ENCODE assay signal across 8 mouse cellular contexts in genomic region chr4:140679723-140680380, GRCm38 (mm10). TPM values are rescaled to one million over a fixed set of nuclear protein-coding genes. Genes with fewer than 3 reads are reported as not detected.
DNase-seq lines count a peak whose midpoint lies in the region; ATAC-seq and TF ChIP-seq lines count a peak whose summit lies in the region.

No protein-coding gene starts in this region.

- H3K9ac ChIP-seq in CH12.LX (ENCODE audit: insufficient read depth, low read depth), result no peak overlapping the region
- peak overlapping the region; percentile 38; the same call in 1 of the 2 replicates for H3K9ac ChIP-seq in heart, embryonic 13.5 days
- peak overlapping the region; percentile 29; the same call in 1 of the 2 replicates for H3K9ac ChIP-seq in liver, embryonic 12.5 days
- H3K9ac ChIP-seq in neural tube, embryonic 14.5 days (replicated peaks; ENCODE audit: low read depth, low read length), result no peak overlapping the region

- H3K79me2 ChIP-seq in CH12.LX (replicated peaks; ENCODE audit: control insufficient read depth, extremely low read depth, insufficient read depth, poor library complexity, severe bottlenecking), result no peaks in the 10 kb centered on the region

- no peak for TF ChIP-seq EP300 in CH12.LX (IDR thresholded peaks at IDR 0.05; ENCODE audit: low read length)

- H3K4me2 ChIP-seq in CH12.LX (ENCODE audit: insufficient read depth, low read depth, poor library complexity, severe bottlenecking), result peak overlapping the region; percentile 31
- H3K4me2 ChIP-seq in heart, embryonic 13.5 days, result peak overlapping the region; percentile 37
- peak overlapping the region; percentile 63 for H3K4me2 ChIP-seq in liver, embryonic 12.5 days
- 0 out of 2 replicates have a peak overlapping the region, but pooled peaks have one; percentile 6 for H3K4me2 ChIP-seq in neural tube, embryonic 14.5 days (ENCODE audit: low read depth, low read length)

- TF ChIP-seq RAD21 in CH12.LX (IDR thresholded peaks at IDR 0.05; ENCODE audit: low read depth, low read length), result peak; percentile 80

- no peak overlapping the region for H3K4me3 ChIP-seq in CH12.LX (replicated peaks in 1 of 3; ENCODE audit: low read depth in 2 of 3, low read length in 2 of 3, poor library complexity in 1 of 3)
- H3K4me3 ChIP-seq in erythroblast, embryonic 14.5 days (replicated peaks), result peak overlapping the region; percentile 52
- 0 out of 2 replicates have a peak overlapping the region, but pooled peaks have one; percentile 2 for H3K4me3 ChIP-seq in heart, embryonic 13.5 days
- H3K4me3 ChIP-seq in liver, embryonic 12.5 days, result peak overlapping the region; percentile 32
- no peak overlapping the region for H3K4me3 ChIP-seq in neural tube, embryonic 14.5 days (ENCODE audit: low read depth, low read length)

- WGBS in heart, embryonic 13.5 days, result 26% methylated on average over 18 of the region's 18 CpGs
- WGBS in liver, embryonic 12.5 days (ENCODE audit: insufficient replicate concordance), result 20% methylated on average over 17 of the region's 18 CpGs
- 22% methylated on average over 18 of the region's 18 CpGs for WGBS in neural tube, embryonic 14.5 days

- no peaks in the 10 kb centered on the region for H3K9me3 ChIP-seq in CH12.LX (replicated peaks; ENCODE audit: low read length)
- no peaks in the 10 kb centered on the region for H3K9me3 ChIP-seq in erythroblast, embryonic 14.5 days (ENCODE audit: control insufficient read depth, low read length)
- no peaks in the 10 kb centered on the region for H3K9me3 ChIP-seq in heart, embryonic 13.5 days
- H3K9me3 ChIP-seq in liver, embryonic 12.5 days (replicated peaks), result no peaks in the 10 kb centered on the region
- no peaks in the 10 kb centered on the region for H3K9me3 ChIP-seq in neural tube, embryonic 14.5 days (ENCODE audit: control insufficient read depth, low read length)

- ATAC-seq in heart, embryonic 13.5 days (ENCODE audit: extremely low read depth, insufficient number of reproducible peaks, low FRiP score, low TSS enrichment), result no peak
- ATAC-seq in liver, embryonic 12.5 days, result no peak
- ATAC-seq in neural tube, embryonic 14.5 days (ENCODE audit: low read depth), result 0 out of 2 replicates have a peak, but pooled peaks have one; percentile 31

- dilution Hi-C loops in CH12.LX (cut with MboI; ENCODE audit: extremely low pct_ligation_motif_present, extremely low pct_unique_long_range_greater_than_20kb, low sequenced_read_pairs), result no loop called here

- H3K27ac ChIP-seq in CH12.LX (ENCODE audit: insufficient read depth, low read depth), result no peak overlapping the region
- no peak overlapping the region for H3K27ac ChIP-seq in heart, embryonic 13.5 days (replicated peaks)
- H3K27ac ChIP-seq in liver, embryonic 12.5 days, result peak overlapping the region; percentile 7
- H3K27ac ChIP-seq in neural tube, embryonic 14.5 days (ENCODE audit: low read depth, low read length), result no peak overlapping the region

- DNase-seq in CH12.LX (ENCODE audit: extremely low read depth), result peak; percentile 90
- peak; percentile 73 to 87 for DNase-seq in adrenal gland, postnatal 36 days
- DNase-seq in kidney, postnatal 10 days, result peak; percentile 90
- DNase-seq in thymus, postnatal 0 days (ENCODE audit: low spot score), result peak; percentile 77

- peak in 1 of 2 experiments; percentile 87; a peak in 3 of 4 replicates for TF ChIP-seq CTCF in CH12.LX (conservative IDR thresholded peaks at IDR 0.05 in 1 of 2, IDR thresholded peaks at IDR 0.05 in 1 of 2; ENCODE audit: low read depth in 2 of 2, low read length in 2 of 2)

- H3K4me1 ChIP-seq in CH12.LX (ENCODE audit: control insufficient read depth in 1 of 2, insufficient read depth in 2 of 2), result peaks cover 8 to 35% of the 10 kb centered on the region in 2 experiments
- peaks cover 49% of the 10 kb centered on the region for H3K4me1 ChIP-seq in erythroblast, embryonic 14.5 days (ENCODE audit: control insufficient read depth)
- peaks cover 23% of the 10 kb centered on the region for H3K4me1 ChIP-seq in heart, embryonic 13.5 days
- H3K4me1 ChIP-seq in liver, embryonic 12.5 days, result peaks cover 55% of the 10 kb centered on the region
- peaks cover 10% of the 10 kb centered on the region for H3K4me1 ChIP-seq in neural tube, embryonic 14.5 days (ENCODE audit: control insufficient read depth, insufficient read depth, low read length)

- in situ Hi-C loops in CH12.LX (cut with MboI; ENCODE audit: low pct_ligation_motif_present, low pct_unique_long_range_greater_than_20kb, low sequenced_read_pairs), result loop anchor here (5.0 to 10.0 kb wide), 4 partner anchors 32 to 125 kb away; partner anchors contain the start of gene Padi6

- peaks cover 2% of the 10 kb centered on the region for H3K27me3 ChIP-seq in CH12.LX (replicated peaks)
- H3K27me3 ChIP-seq in erythroblast, embryonic 14.5 days (ENCODE audit: control insufficient read depth), result no peaks in the 10 kb centered on the region
- no peaks in the 10 kb centered on the region for H3K27me3 ChIP-seq in heart, embryonic 13.5 days (replicated peaks)
- H3K27me3 ChIP-seq in liver, embryonic 12.5 days (replicated peaks), result no peaks in the 10 kb centered on the region
- no peaks in the 10 kb centered on the region for H3K27me3 ChIP-seq in neural tube, embryonic 14.5 days (ENCODE audit: control insufficient read depth, insufficient read depth, low read length)

- no peak for TF ChIP-seq POLR2A in CH12.LX (IDR thresholded peaks at IDR 0.05; ENCODE audit: low read depth, low read length)

- H3K36me3 ChIP-seq in CH12.LX (replicated peaks in 1 of 2; ENCODE audit: control insufficient read depth in 1 of 2, insufficient read depth in 1 of 2, low read length in 1 of 2), result no peaks in the 10 kb centered on the region
- no peaks in the 10 kb centered on the region for H3K36me3 ChIP-seq in erythroblast, embryonic 14.5 days (ENCODE audit: control insufficient read depth)
- no peaks in the 10 kb centered on the region for H3K36me3 ChIP-seq in heart, embryonic 13.5 days
- H3K36me3 ChIP-seq in liver, embryonic 12.5 days, result no peaks in the 10 kb centered on the region
- H3K36me3 ChIP-seq in neural tube, embryonic 14.5 days (ENCODE audit: control insufficient read depth, insufficient read depth, low read length), result no peaks in the 10 kb centered on the region

TF ChIP-seq in CH12.LX, 34 proteins besides CTCF, POLR2A, EP300 and RAD21 (continues in another document):
- TF ChIP-seq PAX5 (IDR thresholded peaks at IDR 0.05; ENCODE audit: low read length) (no peak), ZNF384 (IDR thresholded peaks at IDR 0.05; ENCODE audit: low read depth, low read length) (no peak), MYC (IDR thresholded peaks at IDR 0.05; ENCODE audit: low read depth, low read length) (no peak; the same call in 1 of the 2 replicates), CHD2 (IDR thresholded peaks at IDR 0.05; ENCODE audit: low read length) (no peak), NRF1 (IDR thresholded peaks at IDR 0.05; ENCODE audit: low read depth, low read length) (no peak), POLR2AphosphoS2 (IDR thresholded peaks at IDR 0.05; ENCODE audit: low read depth, low read length) (no peak), SIN3A (IDR thresholded peaks at IDR 0.05; ENCODE audit: low read length) (no peak; the same call in 1 of the 2 replicates), ZC3H11A (IDR thresholded peaks at IDR 0.05; ENCODE audit: low read depth, low read length) (peak; percentile 62), ELF1 (IDR thresholded peaks at IDR 0.05; ENCODE audit: low read depth, low read length) (peak; percentile 90), UBTF (IDR thresholded peaks at IDR 0.05; ENCODE audit: low read depth, low read length) (no peak), MEF2A (IDR thresholded peaks at IDR 0.05; ENCODE audit: borderline replicate concordance, low read depth, low read length) (no peak), GABPA (IDR thresholded peaks at IDR 0.05; ENCODE audit: insufficient replicate concordance, low read depth, low read length) (no peak), HCFC1 (IDR thresholded peaks at IDR 0.05; ENCODE audit: low read depth, low read length) (peak; percentile 33; the same call in 1 of the 2 replicates), MAFK (IDR thresholded peaks at IDR 0.05; ENCODE audit: insufficient replicate concordance, low read length) (no peak), SMC3 (IDR thresholded peaks at IDR 0.05; ENCODE audit: low read depth, low read length) (peak; percentile 94), RCOR1 (conservative IDR thresholded peaks at IDR 0.05; ENCODE audit: low read depth, low read length) (no peak), ETS1 (conservative IDR thresholded peaks at IDR 0.05; ENCODE audit: low read depth, low read length) (no peak), USF2 (conservative IDR thresholded peaks at IDR 0.05; ENCODE audit: low read depth, low read length) (no peak), CHD1 (IDR thresholded peaks at IDR 0.05; ENCODE audit: low read depth, low read length) (no peak), ZMIZ1 (IDR thresholded peaks at IDR 0.05; ENCODE audit: low read depth, low read length) (no peak), E2F4 (IDR thresholded peaks at IDR 0.05; ENCODE audit: insufficient replicate concordance, low read depth, low read length) (no peak), TCF12 (IDR thresholded peaks at IDR 0.05; ENCODE audit: low read depth, low read length) (0 out of 2 replicates have a peak, but pooled peaks have one; percentile 28)

RNA-seq across cellular contexts. Expression of gene Arhgef10l, which starts 14.0 kb away (rescaled TPM):
- 4.5 and 5.9 TPM in 2 replicates for total RNA-seq in CH12.LX (2012; rRNA removed)
- total RNA-seq in CH12.LX (2014; rRNA removed), result 9.7 and 10.2 TPM in 2 replicates
- 14.6 and 15.8 TPM in 2 replicates for polyA plus RNA-seq in CH12.LX (2012; ENCODE audit: insufficient read length, low read depth)
- 10 to 100 TPM; 11.9 to 17.7 TPM for total RNA-seq in adrenal gland, postnatal 36 days (2021)
- 0.12 TPM in 1 of 2 replicates, not detected in the other for polyA plus RNA-seq in erythroblast, embryonic 14.5 days (2012)
- 15.3 and 18.2 TPM in 2 replicates for polyA plus RNA-seq in heart, embryonic 13.5 days (2015; fragmentation: Nextera tagmentation; extraction: Ambion mirVana)
- polyA plus RNA-seq in liver, embryonic 12.5 days (2016; fragmentation: Nextera tagmentation; extraction: Ambion mirVana), result 3.5 and 3.7 TPM in 2 replicates
- polyA plus RNA-seq in neural tube, embryonic 14.5 days (2014; fragmentation: Nextera tagmentation; extraction: Ambion mirVana), result 18.8 and 24.4 TPM in 2 replicates
- polyA plus RNA-seq in thymus, postnatal 0 days (2015; fragmentation: Nextera tagmentation; extraction: Ambion mirVana), result 12.5 and 16.3 TPM in 2 replicates

RNA-seq across cellular contexts. Expression of gene Rcc2, which starts 20.5 kb away (rescaled TPM):
- total RNA-seq in CH12.LX (2012; rRNA removed), result 244 and 249 TPM in 2 replicates
- 187 TPM in 2 replicates for total RNA-seq in CH12.LX (2014; rRNA removed)
- 319 and 348 TPM in 2 replicates for polyA plus RNA-seq in CH12.LX (2012; ENCODE audit: insufficient read length, low read depth)
- total RNA-seq in adrenal gland, postnatal 36 days (2021), result 10 to 100 TPM; 63.3 to 85.8 TPM
- polyA plus RNA-seq in erythroblast, embryonic 14.5 days (2012), result 31.0 and 36.3 TPM in 2 replicates
- polyA plus RNA-seq in heart, embryonic 13.5 days (2015; fragmentation: Nextera tagmentation; extraction: Ambion mirVana), result 9.8 and 10.7 TPM in 2 replicates
- polyA plus RNA-seq in liver, embryonic 12.5 days (2016; fragmentation: Nextera tagmentation; extraction: Ambion mirVana), result 100 and 102 TPM in 2 replicates
- 9.2 and 11.8 TPM in 2 replicates for polyA plus RNA-seq in neural tube, embryonic 14.5 days (2014; fragmentation: Nextera tagmentation; extraction: Ambion mirVana)
- 68.4 and 77.4 TPM in 2 replicates for polyA plus RNA-seq in thymus, postnatal 0 days (2015; fragmentation: Nextera tagmentation; extraction: Ambion mirVana)

Comparison
In these comparisons a context has a peak if more than half of its experiments do, and no peak if none do; other contexts are left out.
1. H3K4me2 ChIP-seq: peak in every context shown above with its lines; median percentile 63 in liver, embryonic 12.5 days; 37 in heart, embryonic 13.5 days; 31 in CH12.LX; 6 in neural tube, embryonic 14.5 days.
2. H3K4me3 ChIP-seq: peak in erythroblast, embryonic 14.5 days (single experiment), heart, embryonic 13.5 days (single experiment) and liver, embryonic 12.5 days (single experiment); none in CH12.LX (0 of 3) and neural tube, embryonic 14.5 days (single experiment).
3. H3K9ac ChIP-seq: peak in heart, embryonic 13.5 days (single experiment) and liver, embryonic 12.5 days (single experiment); none in CH12.LX (single experiment) and neural tube, embryonic 14.5 days (single experiment).
4. Peak in every context shown above with its lines, with median percentiles within 50 percentile points of each other: DNase-seq.